Mouse (Mus musculus) lung, embryonic 14.5 days (tissue): ENCODE data around the gene Arid2. TPM values are rescaled to one million over a fixed set of nuclear protein-coding genes. Genes with fewer than 3 reads are reported as not detected.

Experiments
- ATAC-seq: fragments of 200-750 bp; cut with Nextera tagmentation; 2 replicates; pipeline ENCODE4 v1.8.0; 2017; ENCODE audit warnings: mild to moderate bottlenecking, moderate TSS enrichment, moderate library complexity; ENCODE audit not compliant: insufficient read depth
- DNase-seq: peaks from one replicate; pipeline ENCODE4 v3.0.0-alpha.2; 2015
- H3K27ac ChIP-seq: fragments of 300-500 bp; sonication (generic); 2 replicates; pipeline ENCODE4 v1.5.1; 2014; ENCODE audit warnings: low read depth, mild to moderate bottlenecking, moderate library complexity
- H3K27me3 ChIP-seq: fragments of 300-500 bp; sonication (generic); 2 replicates; pipeline ENCODE4 v1.6.1; 2014; ENCODE audit warnings: low read length, control low read depth; ENCODE audit not compliant: insufficient read depth
- H3K36me3 ChIP-seq: fragments of 300-500 bp; sonication (generic); 2 replicates; pipeline ENCODE4 v1.6.1; 2014; ENCODE audit warnings: control low read depth; ENCODE audit not compliant: insufficient read depth
- H3K4me1 ChIP-seq: fragments of 300-500 bp; sonication (generic); 2 replicates; pipeline ENCODE4 v1.6.1; 2014; ENCODE audit warnings: antibody characterized with exemption, control low read depth; ENCODE audit not compliant: insufficient read depth
- H3K4me2 ChIP-seq: fragments of 300-500 bp; sonication (generic); 2 replicates; pipeline ENCODE4 v1.6.1; 2014; ENCODE audit warnings: mild to moderate bottlenecking
- H3K4me3 ChIP-seq: fragments of 300-500 bp; sonication (generic); 2 replicates; pipeline ENCODE4 v1.5.1; 2014; ENCODE audit warnings: low read depth, low read length
- H3K9ac ChIP-seq: fragments of 300-500 bp; sonication (generic); 2 replicates; pipeline ENCODE4 v1.6.1; 2014
- H3K9me3 ChIP-seq: fragments of 300-500 bp; sonication (generic); 2 replicates; pipeline ENCODE4 v1.6.1; 2016; ENCODE audit warnings: low read depth, low read length, control low read depth
- CTCF ChIP-seq: IDR thresholded peaks from 2 replicates; pipeline ENCODE4 v1.5.1; 2016; ENCODE audit warnings: antibody characterized with exemption, low read depth
- WGBS: fragments of 180-500 bp; shearing (Covaris S2); extraction: QIAGEN DNeasy Blood & Tissue Kit; methylation state at CpG from one replicate; pipeline ENCODE4 v1.1.7; 2014; 5-methylcytosine and 5-hydroxymethylcytosine counted together
- polyA plus RNA-seq: library from polyadenylated mRNA; unstranded; fragments of >200 nt; fragmentation: Nextera tagmentation; extraction: Ambion mirVana; gene quantifications from 2 replicates; pipeline ENCODE4 v1.2.1, GENCODE M21; 2014

Gene Arid2
- polyA plus RNA-seq, 1 experiment from 2014 or later: 31.6 TPM

GRCm38 (mm10) chr15:96285323-96286014 is 1.8 kb upstream of the Arid2 start:
- Histone ChIP-seq H3K36me3 (peaks cover 12% of the 10 kb centered on the region), H3K9ac (peak overlapping the region; percentile 100), H3K4me3 (peak overlapping the region; percentile 90), H3K27ac (peak overlapping the region; percentile 100), H3K4me2 (peak overlapping the region; percentile 91), H3K27me3 (no peaks in the 10 kb centered on the region), H3K9me3 (no peaks in the 10 kb centered on the region), H3K4me1 (peaks cover 8% of the 10 kb centered on the region; the same call in 1 of the 2 replicates)
- under 1% methylated on average over 54 of the region's 64 CpGs for WGBS
- ATAC-seq (peak; percentile 89), DNase-seq (peak; percentile 96)
- no peak for TF ChIP-seq CTCF

- peak overlapping the region; percentile 90 for H3K4me3 ChIP-seq
- peaks cover 4% of the 10 kb centered on the region for H3K36me3 ChIP-seq
- H3K4me2 ChIP-seq: peak overlapping the region; percentile 91
- peak; percentile 71 for ATAC-seq
- peak; percentile 96 for DNase-seq
- no peaks in the 10 kb centered on the region for H3K27me3 ChIP-seq
- H3K9ac ChIP-seq: peak overlapping the region; percentile 100
- WGBS: under 1% methylated on average over 72 of the region's 72 CpGs
- H3K27ac ChIP-seq: peak overlapping the region; percentile 100
- peaks cover 8% of the 10 kb centered on the region; the same call in 1 of the 2 replicates for H3K4me1 ChIP-seq
- TF ChIP-seq CTCF: peak; percentile 38
- no peaks in the 10 kb centered on the region for H3K9me3 ChIP-seq
These were observed 1.0 kb upstream of the Arid2 start for GRCm38 (mm10) chr15:96286015-96286934.

GRCm38 (mm10) chr15:96286935-96287292 is 404 bp upstream of the Arid2 start:
- DNase-seq: no peak
- WGBS: under 1% methylated on average over 41 of the region's 63 CpGs
- no peak for TF ChIP-seq CTCF

GRCm38 (mm10) chr15:96287976-96288835 is 888 bp downstream of the Arid2 start:
- H3K4me3 ChIP-seq: peak overlapping the region; percentile 90
- H3K27ac ChIP-seq: peak overlapping the region; percentile 100
- under 1% methylated on average over 62 of the region's 97 CpGs for WGBS
- peak; percentile 69 for DNase-seq
- H3K27me3 ChIP-seq: no peaks in the 10 kb centered on the region
- ATAC-seq: no peak
- peak overlapping the region; percentile 100 for H3K9ac ChIP-seq
- peaks cover 5% of the 10 kb centered on the region; the same call in 1 of the 2 replicates for H3K4me1 ChIP-seq
- 0 out of 2 replicates have a peak, but pooled peaks cover 10% of the 10 kb centered on the region for H3K36me3 ChIP-seq
- TF ChIP-seq CTCF: no peak
- peak overlapping the region; percentile 91 for H3K4me2 ChIP-seq
- no peaks in the 10 kb centered on the region for H3K9me3 ChIP-seq

More at GRCm38 (mm10) chr15:96286935-96287292, 404 bp upstream of the Arid2 start:
- peaks cover 8% of the 10 kb centered on the region; the same call in 1 of the 2 replicates for H3K4me1 ChIP-seq
- peak overlapping the region; percentile 100 for H3K9ac ChIP-seq
- peak overlapping the region; percentile 91 for H3K4me2 ChIP-seq
- no peaks in the 10 kb centered on the region for H3K9me3 ChIP-seq
- H3K27ac ChIP-seq: peak overlapping the region; percentile 100
- no peaks in the 10 kb centered on the region; the same call in 1 of the 2 replicates for H3K36me3 ChIP-seq
- H3K4me3 ChIP-seq: peak overlapping the region; percentile 90
- peak; percentile 10 for ATAC-seq
- no peaks in the 10 kb centered on the region for H3K27me3 ChIP-seq

- Histone ChIP-seq H3K9ac (peak overlapping the region; percentile 100), H3K4me2 (peak overlapping the region; percentile 91), H3K36me3 (peaks cover 13% of the 10 kb centered on the region; the same call in 1 of the 2 replicates), H3K4me1 (0 out of 2 replicates have a peak, but pooled peaks cover under 1% of the 10 kb centered on the region), H3K27me3 (no peaks in the 10 kb centered on the region), H3K4me3 (peak overlapping the region; percentile 90), H3K27ac (peak overlapping the region; percentile 100), H3K9me3 (no peaks in the 10 kb centered on the region)
- WGBS: 7% methylated on average over 9 of the region's 9 CpGs
- ATAC-seq: no peak
- TF ChIP-seq CTCF: no peak
- peak; percentile 26 for DNase-seq
These were observed 1.6 kb downstream of the Arid2 start for GRCm38 (mm10) chr15:96288836-96289390.

GRCm38 (mm10) chr15:96290001-96290400 is 2.7 kb downstream of the Arid2 start:
- WGBS: 61% methylated on average over 1 of the region's 1 CpGs
- no peaks in the 10 kb centered on the region for H3K9me3 ChIP-seq
- no peaks in the 10 kb centered on the region for H3K27me3 ChIP-seq
- ATAC-seq (no peak), DNase-seq (no peak)
- H3K9ac ChIP-seq: no peak overlapping the region
- no peak overlapping the region for H3K27ac ChIP-seq
- no peaks in the 10 kb centered on the region for H3K4me1 ChIP-seq
- H3K4me3 ChIP-seq: no peak overlapping the region
- H3K36me3 ChIP-seq: peaks cover 23% of the 10 kb centered on the region
- 0 out of 2 replicates have a peak overlapping the region, but pooled peaks have one; percentile 40 for H3K4me2 ChIP-seq
- no peak for TF ChIP-seq CTCF
